Mouse (Mus musculus) intestine, embryonic 14.5 days (tissue): ENCODE measurements at regions not wholly inside any gene's neighbourhood (a gene's known extent, or its start where the extent isn't known, plus 50 kb on each side); places are given as distances from the start of the nearest gene placed in this dataset.

ENCODE experiments used
- ATAC-seq: fragments of 200-750 bp; cut with Nextera tagmentation; replicated peaks from 2 replicates; pipeline ENCODE4 v1.8.0; 2017; ENCODE audit warnings: low read depth, moderate number of reproducible peaks, moderate TSS enrichment, moderate library complexity; ENCODE audit not compliant: low FRiP score, low TSS enrichment
- DNase-seq: peaks from one replicate; pipeline ENCODE4 v3.0.0-alpha.2; 2018; ENCODE audit warnings: low spot score
- H3K27ac ChIP-seq: fragments of 300-500 bp; sonication (generic); 2 replicates; pipeline ENCODE4 v1.5.1; 2014; ENCODE audit warnings: low read depth, mild to moderate bottlenecking, control low read depth
- H3K27me3 ChIP-seq: fragments of 300-500 bp; sonication (generic); replicated peaks from 2 replicates; pipeline ENCODE4 v1.6.1; 2014; ENCODE audit warnings: low read length, control low read depth; ENCODE audit not compliant: control insufficient read depth, insufficient read depth
- H3K36me3 ChIP-seq: fragments of 300-500 bp; sonication (generic); 2 replicates; pipeline ENCODE4 v1.6.1; 2014; ENCODE audit warnings: low read length, control low read depth; ENCODE audit not compliant: control insufficient read depth, insufficient read depth
- H3K4me1 ChIP-seq: fragments of 300-500 bp; sonication (generic); replicated peaks from 2 replicates; pipeline ENCODE4 v1.6.1; 2014; ENCODE audit warnings: low read length, control low read depth, mixed read lengths; ENCODE audit not compliant: control insufficient read depth, insufficient read depth
- H3K4me2 ChIP-seq: fragments of 300-500 bp; sonication (generic); 2 replicates; pipeline ENCODE4 v1.6.1; 2014; ENCODE audit warnings: low read length
- H3K4me3 ChIP-seq: fragments of 300-500 bp; sonication (generic); 2 replicates; pipeline ENCODE4 v1.5.1; 2014; ENCODE audit warnings: low read depth, low read length, control low read depth, mixed read lengths
- H3K9ac ChIP-seq: fragments of 300-500 bp; sonication (generic); 2 replicates; pipeline ENCODE4 v1.6.1; 2014; ENCODE audit warnings: mild to moderate bottlenecking, low read length
- H3K9me3 ChIP-seq: fragments of 300-500 bp; sonication (generic); 2 replicates; pipeline ENCODE4 v1.6.1; 2016; ENCODE audit warnings: low read length, control low read depth; ENCODE audit not compliant: control insufficient read depth
- WGBS: fragments of 180-500 bp; shearing (Covaris S2); extraction: QIAGEN DNeasy Blood & Tissue Kit; methylation state at CpG from one replicate; pipeline ENCODE4 v1.1.7; 2014; 5-methylcytosine and 5-hydroxymethylcytosine counted together

DNA sequence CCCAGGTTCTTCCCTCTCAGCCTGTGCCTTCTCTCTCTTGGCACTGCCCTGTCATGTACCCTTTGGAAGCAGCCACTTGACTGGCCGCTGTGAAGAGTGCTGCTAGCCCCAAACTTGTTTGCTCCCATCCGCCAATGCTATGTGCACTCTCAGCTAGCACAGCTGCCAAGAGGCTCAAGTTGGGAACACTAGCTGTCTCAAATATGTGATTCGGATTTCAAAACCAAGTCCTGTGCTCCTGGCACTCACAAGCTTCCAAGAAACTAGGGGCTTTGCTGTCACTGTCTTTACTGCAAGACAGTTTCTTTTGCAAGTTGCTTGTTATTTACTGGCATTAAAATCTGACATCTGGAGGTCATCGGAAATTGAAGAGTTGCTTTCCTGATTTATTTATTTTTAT lies 138.6 kb upstream of the Sgk1 start:
- Histone ChIP-seq H3K9me3 (no peaks in the 10 kb centered on the region), H3K27me3 (no peaks in the 10 kb centered on the region), H3K4me2 (no peak overlapping the region), H3K36me3 (no peaks in the 10 kb centered on the region), H3K27ac (no peak overlapping the region), H3K4me1 (no peaks in the 10 kb centered on the region), H3K9ac (no peak overlapping the region), H3K4me3 (no peak overlapping the region)
- no peak for DNase-seq
- WGBS, result 91% methylated on average over 4 of the region's 4 CpGs
- no peak for ATAC-seq

DNA sequence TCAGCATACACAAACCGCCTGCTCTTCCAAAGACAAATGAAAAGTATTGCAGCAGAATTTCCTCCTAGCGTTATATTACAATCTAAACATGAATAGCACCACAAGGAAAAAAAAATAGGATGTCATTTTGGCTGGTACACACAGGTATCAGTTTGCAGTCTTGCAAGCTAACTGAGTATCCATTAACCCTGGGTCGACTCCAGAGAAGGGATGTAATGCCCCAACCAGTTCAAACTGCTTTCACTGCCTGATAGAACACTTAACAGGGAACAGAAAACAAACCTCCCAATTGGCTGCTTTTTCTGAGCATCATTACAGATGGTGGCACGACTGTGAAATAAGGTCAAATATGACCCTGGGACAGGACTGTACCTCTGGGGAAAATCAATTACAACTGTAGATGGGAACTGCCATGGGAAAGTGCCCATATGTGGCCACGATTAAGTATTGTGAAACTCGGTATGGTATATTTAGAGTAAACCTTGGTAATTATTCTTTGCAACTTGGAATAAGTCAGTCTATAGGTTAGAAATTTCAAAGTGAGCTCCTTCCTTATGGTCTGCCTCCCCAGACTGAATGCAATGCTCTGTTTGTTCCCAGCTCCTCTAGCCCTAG lies 137.5 kb upstream of the Sgk1 start:
- Histone ChIP-seq H3K27ac (no peak overlapping the region), H3K9ac (no peak overlapping the region), H3K4me1 (no peaks in the 10 kb centered on the region), H3K9me3 (no peaks in the 10 kb centered on the region), H3K4me2 (no peak overlapping the region), H3K27me3 (no peaks in the 10 kb centered on the region), H3K36me3 (no peaks in the 10 kb centered on the region), H3K4me3 (no peak overlapping the region)
- WGBS, result 74% methylated on average over 6 of the region's 6 CpGs
- DNase-seq (no peak), ATAC-seq (no peak)

DNA sequence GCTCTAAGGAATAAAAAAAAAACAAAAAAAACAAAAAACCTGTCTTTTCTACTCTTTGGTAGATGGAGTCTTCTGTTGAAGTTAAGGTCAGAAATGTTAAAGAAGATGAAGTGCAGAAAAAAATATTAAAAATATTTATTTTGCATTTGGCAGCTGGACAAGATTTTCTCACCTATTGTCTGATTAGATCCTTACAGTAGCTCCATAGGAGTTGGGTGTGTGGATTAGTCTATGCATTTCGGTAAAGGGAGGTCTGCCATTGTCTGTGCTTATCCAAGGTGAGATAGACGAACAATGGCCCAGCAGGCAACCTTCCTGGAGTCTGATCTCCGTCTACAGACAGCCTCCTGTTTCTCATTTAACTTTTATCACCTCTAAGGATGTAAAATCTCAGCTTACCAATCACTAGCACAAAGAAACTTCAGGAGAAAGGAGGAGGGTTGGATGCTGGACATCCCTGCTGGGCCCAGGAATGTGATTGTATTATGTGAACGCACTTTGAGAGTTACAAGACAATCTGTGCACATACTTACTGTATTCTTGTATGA lies 136.0 kb upstream of the Sgk1 start:
- 47% methylated on average over 4 of the region's 4 CpGs for WGBS

DNA sequence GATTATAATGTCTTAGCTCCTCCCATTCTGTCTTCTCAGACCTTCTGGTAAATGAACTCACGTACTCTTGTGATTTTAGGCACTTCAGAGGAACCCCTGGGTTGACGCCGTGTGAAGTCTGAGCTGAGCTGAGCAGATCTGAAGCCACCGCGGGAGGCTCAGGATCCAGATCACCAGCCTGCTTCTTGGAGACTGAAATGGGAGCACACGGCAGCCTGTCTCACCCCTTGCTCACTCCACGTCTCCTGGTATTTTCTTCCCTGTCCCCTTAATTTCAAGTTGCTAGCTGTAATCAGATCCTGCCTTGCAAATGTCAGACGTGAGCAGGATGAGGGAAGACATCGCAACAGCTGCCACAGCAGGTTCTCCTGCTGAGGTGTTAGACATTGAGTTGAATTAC lies 135.3 kb upstream of the Sgk1 start:
- Histone ChIP-seq H3K9me3 (no peaks in the 10 kb centered on the region), H3K9ac (no peak overlapping the region), H3K36me3 (no peaks in the 10 kb centered on the region), H3K27ac (no peak overlapping the region), H3K4me2 (no peak overlapping the region), H3K27me3 (no peaks in the 10 kb centered on the region), H3K4me3 (no peak overlapping the region), H3K4me1 (no peaks in the 10 kb centered on the region)
- no peak for ATAC-seq
- DNase-seq, result no peak
- 16% methylated on average over 9 of the region's 9 CpGs for WGBS

More for the DNA sequence above, 136.0 kb upstream of the Sgk1 start:
- no peak overlapping the region for H3K27ac ChIP-seq
- no peak for DNase-seq
- H3K27me3 ChIP-seq, result no peaks in the 10 kb centered on the region
- no peak overlapping the region for H3K9ac ChIP-seq
- H3K9me3 ChIP-seq, result no peaks in the 10 kb centered on the region
- H3K4me3 ChIP-seq, result no peak overlapping the region
- no peak overlapping the region for H3K4me2 ChIP-seq
- H3K36me3 ChIP-seq, result no peaks in the 10 kb centered on the region
- H3K4me1 ChIP-seq, result no peaks in the 10 kb centered on the region
- ATAC-seq, result no peak

DNA sequence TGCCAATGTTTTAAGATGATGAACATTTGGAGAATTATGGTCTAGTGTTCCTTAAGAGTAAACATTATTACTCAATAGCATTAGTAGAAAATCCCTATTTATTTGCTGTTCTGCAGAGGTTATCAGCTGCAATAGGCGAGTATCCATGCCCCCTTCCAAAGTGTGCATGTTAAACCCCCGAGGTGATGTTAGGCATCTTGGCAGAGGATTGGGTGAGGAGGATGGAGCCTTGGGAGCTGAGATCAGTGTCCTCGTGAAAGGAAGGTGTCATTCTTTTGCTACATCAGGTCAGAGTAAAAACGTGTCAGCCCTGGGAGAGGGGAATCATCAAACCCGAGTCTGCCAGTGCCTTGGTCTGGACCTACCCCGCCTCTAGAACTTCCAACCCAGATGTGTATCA lies 130.7 kb upstream of the Sgk1 start:
- ATAC-seq (no peak), DNase-seq (no peak)
- H3K27me3 ChIP-seq, result no peaks in the 10 kb centered on the region
- WGBS, result 74% methylated on average over 6 of the region's 6 CpGs
- H3K36me3 ChIP-seq, result no peaks in the 10 kb centered on the region
- no peaks in the 10 kb centered on the region for H3K4me1 ChIP-seq
- no peak overlapping the region for H3K27ac ChIP-seq
- no peaks in the 10 kb centered on the region for H3K9me3 ChIP-seq
- H3K4me2 ChIP-seq, result no peak overlapping the region
- no peak overlapping the region for H3K4me3 ChIP-seq
- H3K9ac ChIP-seq, result no peak overlapping the region

DNA sequence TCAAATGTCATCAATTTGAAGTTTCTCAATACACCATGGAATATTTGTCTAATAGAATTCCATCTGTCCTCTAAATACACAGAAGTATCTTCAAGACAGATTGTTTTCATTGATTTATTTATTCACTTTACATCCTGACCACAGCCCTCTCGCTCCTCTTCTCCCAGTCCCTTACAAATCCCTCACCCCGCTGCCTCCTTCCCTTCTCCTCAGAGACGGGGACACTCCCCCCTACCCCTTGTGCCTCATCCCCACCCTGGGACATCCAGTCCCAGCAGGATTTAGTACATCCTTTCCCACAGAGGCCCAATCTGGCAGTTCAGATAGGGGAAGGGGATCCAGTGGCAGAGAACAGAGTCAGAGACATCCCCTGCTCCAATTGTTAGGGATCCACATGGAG lies 129.6 kb upstream of the Sgk1 start:
- H3K9me3 ChIP-seq, result no peaks in the 10 kb centered on the region
- no peaks in the 10 kb centered on the region for H3K27me3 ChIP-seq
- no peak overlapping the region for H3K4me3 ChIP-seq
- no peak overlapping the region for H3K4me2 ChIP-seq
- H3K4me1 ChIP-seq, result no peaks in the 10 kb centered on the region
- ATAC-seq (no peak), DNase-seq (no peak)
- no peak overlapping the region for H3K9ac ChIP-seq
- H3K27ac ChIP-seq, result no peak overlapping the region
- 57% methylated on average over 3 of the region's 3 CpGs for WGBS
- no peaks in the 10 kb centered on the region for H3K36me3 ChIP-seq

DNA sequence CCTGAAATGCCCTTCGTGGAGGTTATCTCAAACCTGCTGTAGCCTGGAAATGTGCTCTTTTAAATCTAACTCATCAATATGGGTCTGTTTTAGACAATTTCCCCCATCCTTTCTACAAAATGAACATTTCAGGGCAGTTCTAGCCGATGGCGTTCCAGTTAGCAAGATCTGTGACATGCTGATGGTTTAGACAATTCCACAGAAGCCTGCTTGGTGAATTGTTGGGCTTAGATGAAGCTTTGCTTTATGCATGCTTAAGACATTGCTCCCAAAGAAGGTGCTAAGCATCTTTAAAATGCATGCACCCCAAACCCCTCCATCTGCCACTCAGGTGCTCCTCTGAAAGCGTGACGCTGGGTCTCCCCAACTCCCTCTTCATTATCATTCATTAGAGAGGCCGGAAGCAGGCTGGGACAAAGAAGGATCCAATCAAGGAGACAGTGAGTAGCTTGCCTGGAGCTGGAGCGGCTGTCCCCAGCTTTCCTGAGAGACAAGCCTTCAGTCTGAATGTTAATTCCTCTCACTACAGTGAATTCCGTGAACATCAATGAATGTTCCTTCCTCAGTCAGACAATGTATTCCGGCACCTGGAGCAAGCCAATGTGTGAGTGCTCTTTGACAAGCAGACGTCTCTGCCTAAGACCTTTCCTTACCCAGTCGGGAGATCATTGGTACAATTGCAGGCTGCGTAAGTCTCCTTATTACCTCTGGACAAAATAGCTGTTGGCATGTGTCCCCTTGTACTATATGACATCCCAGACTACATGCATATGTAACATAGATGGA lies 127.0 kb upstream of the Sgk1 start:
- no peaks in the 10 kb centered on the region for H3K36me3 ChIP-seq
- no peak overlapping the region for H3K4me3 ChIP-seq
- H3K27me3 ChIP-seq, result no peaks in the 10 kb centered on the region
- WGBS, result 73% methylated on average over 12 of the region's 12 CpGs
- no peaks in the 10 kb centered on the region for H3K4me1 ChIP-seq
- no peak overlapping the region for H3K9ac ChIP-seq
- H3K4me2 ChIP-seq, result no peak overlapping the region
- no peak overlapping the region for H3K27ac ChIP-seq
- no peak for ATAC-seq
- no peaks in the 10 kb centered on the region for H3K9me3 ChIP-seq
- no peak for DNase-seq

DNA sequence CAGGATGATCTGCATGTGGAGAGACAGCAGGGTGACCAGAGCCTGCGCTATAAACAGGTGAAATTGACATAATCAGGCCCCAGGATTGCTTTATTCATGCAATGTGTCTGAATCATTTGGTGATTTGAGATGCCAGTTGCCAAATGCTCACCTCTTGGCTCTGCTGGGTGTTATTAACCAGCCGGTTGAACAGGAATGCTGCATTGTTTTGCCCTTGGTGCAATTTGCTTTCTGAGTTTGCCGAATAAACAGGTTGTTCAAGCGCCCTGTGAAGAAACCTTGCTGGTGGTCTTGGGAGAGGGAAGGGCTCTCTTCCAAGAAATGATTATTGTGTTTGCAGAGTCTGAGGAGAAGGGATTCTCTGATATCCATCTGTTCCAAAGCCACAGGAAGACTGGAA lies 126.3 kb upstream of the Sgk1 start:
- Histone ChIP-seq H3K9ac (no peak overlapping the region), H3K4me3 (no peak overlapping the region), H3K36me3 (no peaks in the 10 kb centered on the region), H3K4me2 (no peak overlapping the region), H3K27me3 (no peaks in the 10 kb centered on the region), H3K27ac (no peak overlapping the region), H3K9me3 (no peaks in the 10 kb centered on the region), H3K4me1 (no peaks in the 10 kb centered on the region)
- DNase-seq (no peak), ATAC-seq (no peak)
- WGBS, result 83% methylated on average over 4 of the region's 4 CpGs

DNA sequence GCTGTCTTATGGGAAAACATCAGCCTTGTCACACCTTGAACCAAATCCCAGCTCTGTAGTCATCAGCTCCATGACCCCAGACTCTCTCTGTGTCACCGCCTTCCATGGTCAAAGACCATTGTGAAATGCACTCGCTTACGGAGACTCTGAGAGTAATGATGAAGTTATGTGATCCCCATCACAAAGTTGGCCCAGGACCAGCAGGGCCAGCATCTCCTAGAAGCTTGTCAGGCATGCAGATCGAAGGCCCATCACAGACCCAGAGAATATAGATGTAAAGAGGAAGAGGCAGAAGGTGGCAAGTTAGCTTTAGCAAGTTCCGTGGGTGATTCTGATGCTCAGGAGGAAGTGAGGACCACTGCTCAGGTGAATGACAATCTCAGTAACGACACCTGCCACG lies 125.2 kb upstream of the Sgk1 start:
- H3K9ac ChIP-seq, result no peak overlapping the region
- H3K4me1 ChIP-seq, result no peaks in the 10 kb centered on the region
- no peak overlapping the region for H3K4me2 ChIP-seq
- H3K9me3 ChIP-seq, result no peaks in the 10 kb centered on the region
- H3K27me3 ChIP-seq, result no peaks in the 10 kb centered on the region
- no peaks in the 10 kb centered on the region for H3K36me3 ChIP-seq
- DNase-seq, result no peak
- ATAC-seq, result no peak
- no peak overlapping the region for H3K27ac ChIP-seq
- WGBS, result 91% methylated on average over 7 of the region's 7 CpGs
- H3K4me3 ChIP-seq, result no peak overlapping the region
